Comparison of ENCODE assay signal across 17 mouse cellular contexts in genomic region chr7:97707809-97708208, GRCm38 (mm10). TPM values are rescaled to one million over a fixed set of nuclear protein-coding genes. Genes with fewer than 3 reads are reported as not detected.
DNase-seq lines count a peak whose midpoint lies in the region; ATAC-seq and TF ChIP-seq lines count a peak whose summit lies in the region.
"Had no signal": no experiment of that assay in that cellular context is flagged by ENCODE, and none has a peak within 500 bp of the region (broad histone marks: within the 10 kb centered on the region; RNA-seq: fewer than 3 reads in every experiment).

No protein-coding gene starts in this region.

- no peak overlapping the region for H3K27ac ChIP-seq in embryonic facial prominence, embryonic 14.5 days (replicated peaks; ENCODE audit: low read depth, low read length)
- H3K27ac ChIP-seq in embryonic facial prominence, embryonic 10.5 days (replicated peaks), result no peak overlapping the region
- H3K27ac ChIP-seq in layer of hippocampus, adult 2 months, result peak overlapping the region; percentile 85
- H3K27ac ChIP-seq in hindbrain, embryonic 12.5 days, result no peak overlapping the region
- no peak overlapping the region for H3K27ac ChIP-seq in forebrain, embryonic 12.5 days
- H3K27ac ChIP-seq: embryonic facial prominence, embryonic 12.5 days; heart, embryonic 13.5 days; hindbrain, embryonic 10.5 days; hindbrain, embryonic 14.5 days; hindbrain, postnatal 0 days had no signal

- ATAC-seq in embryonic facial prominence, embryonic 14.5 days (ENCODE audit: low read depth), result peak; percentile 15; the same call in 1 of the 2 replicates
- no peak for ATAC-seq in hindbrain, embryonic 12.5 days (ENCODE audit: low FRiP score)
- ATAC-seq in forebrain, embryonic 12.5 days (ENCODE audit: low FRiP score), result no peak
- ATAC-seq: forebrain, embryonic 16.5 days; hindbrain, postnatal 0 days; inflammation-experienced regulatory T-cells, adult 6 months; intestine, embryonic 16.5 days; Patski had no signal

- H3K9me3 ChIP-seq in embryonic facial prominence, embryonic 14.5 days (ENCODE audit: control insufficient read depth, low read length), result no peaks in the 10 kb centered on the region
- no peaks in the 10 kb centered on the region for H3K9me3 ChIP-seq in embryonic facial prominence, embryonic 10.5 days
- no peaks in the 10 kb centered on the region for H3K9me3 ChIP-seq in hindbrain, embryonic 12.5 days (replicated peaks)
- no peaks in the 10 kb centered on the region for H3K9me3 ChIP-seq in forebrain, embryonic 12.5 days
- H3K9me3 ChIP-seq: embryonic facial prominence, embryonic 12.5 days; heart, embryonic 13.5 days; hindbrain, embryonic 10.5 days had no signal

- H3ac ChIP-seq in myocyte (ENCODE audit: control insufficient read depth, insufficient read length), result no peak overlapping the region

- TF ChIP-seq POLR2A in myocyte (IDR thresholded peaks at IDR 0.05; ENCODE audit: insufficient read length, low read depth), result no peak

- 89% methylated on average over 5 of the region's 5 CpGs for WGBS in embryonic facial prominence, embryonic 14.5 days
- WGBS in embryonic facial prominence, embryonic 10.5 days, result 90% methylated on average over 5 of the region's 5 CpGs
- WGBS in hindbrain, embryonic 12.5 days, result 93% methylated on average over 5 of the region's 5 CpGs
- 88% methylated on average over 5 of the region's 5 CpGs for WGBS in forebrain, embryonic 12.5 days

- DNase-seq in embryonic facial prominence, embryonic 14.5 days (ENCODE audit: low spot score), result peak; percentile 22
- no peak for DNase-seq in embryonic facial prominence, embryonic 10.5 days (ENCODE audit: low spot score)
- no peak for DNase-seq in layer of hippocampus, adult 2 months (ENCODE audit: low spot score in 2 of 2)
- no peak for DNase-seq in layer of hippocampus, adult 8-10 months (ENCODE audit: low spot score in 2 of 2)
- DNase-seq: adrenal gland, postnatal 10 days had no signal

- no peak overlapping the region for H3K9ac ChIP-seq in embryonic facial prominence, embryonic 14.5 days (ENCODE audit: low read depth, low read length)
- no peak overlapping the region for H3K9ac ChIP-seq in hindbrain, embryonic 12.5 days
- no peak overlapping the region for H3K9ac ChIP-seq in forebrain, embryonic 12.5 days
- H3K9ac ChIP-seq: embryonic facial prominence, embryonic 12.5 days; heart, embryonic 13.5 days; hindbrain, embryonic 14.5 days had no signal

- no peak overlapping the region for H3K4me3 ChIP-seq in embryonic facial prominence, embryonic 14.5 days (ENCODE audit: low read depth, low read length)
- no peak overlapping the region for H3K4me3 ChIP-seq in embryonic facial prominence, embryonic 10.5 days
- no peak overlapping the region for H3K4me3 ChIP-seq in layer of hippocampus, adult 2 months
- H3K4me3 ChIP-seq in myocyte, result no peak overlapping the region
- H3K4me3 ChIP-seq in hindbrain, embryonic 12.5 days, result no peak overlapping the region
- no peak overlapping the region for H3K4me3 ChIP-seq in forebrain, embryonic 12.5 days (replicated peaks)
- H3K4me3 ChIP-seq: embryonic facial prominence, embryonic 12.5 days; heart, embryonic 13.5 days; hindbrain, embryonic 10.5 days had no signal

- H3K36me3 ChIP-seq in embryonic facial prominence, embryonic 14.5 days (ENCODE audit: control insufficient read depth, insufficient read depth, low read length), result peaks cover 18% of the 10 kb centered on the region
- H3K36me3 ChIP-seq in embryonic facial prominence, embryonic 10.5 days (replicated peaks), result peaks cover 58% of the 10 kb centered on the region
- peaks cover 13% of the 10 kb centered on the region for H3K36me3 ChIP-seq in myocyte (ENCODE audit: control insufficient read depth, insufficient read depth)
- peaks cover 15% of the 10 kb centered on the region for H3K36me3 ChIP-seq in hindbrain, embryonic 12.5 days
- peaks cover 21% of the 10 kb centered on the region for H3K36me3 ChIP-seq in forebrain, embryonic 12.5 days (replicated peaks)

- no peak overlapping the region for H3K4me2 ChIP-seq in embryonic facial prominence, embryonic 14.5 days (ENCODE audit: low read depth, low read length)
- peak overlapping the region; percentile 38 for H3K4me2 ChIP-seq in myocyte (ENCODE audit: low read depth)
- no peak overlapping the region for H3K4me2 ChIP-seq in hindbrain, embryonic 12.5 days (replicated peaks)
- no peak overlapping the region for H3K4me2 ChIP-seq in forebrain, embryonic 12.5 days
- H3K4me2 ChIP-seq: embryonic facial prominence, embryonic 12.5 days; heart, embryonic 13.5 days; hindbrain, embryonic 14.5 days had no signal

- H3K27me3 ChIP-seq in embryonic facial prominence, embryonic 14.5 days (replicated peaks; ENCODE audit: control insufficient read depth, insufficient read depth, low read length), result no peaks in the 10 kb centered on the region
- H3K27me3 ChIP-seq in embryonic facial prominence, embryonic 10.5 days (replicated peaks; ENCODE audit: low read depth, poor library complexity, severe bottlenecking), result no peaks in the 10 kb centered on the region
- H3K27me3 ChIP-seq in myocyte (ENCODE audit: control insufficient read depth, insufficient read depth, insufficient read length), result no peaks in the 10 kb centered on the region
- H3K27me3 ChIP-seq in hindbrain, embryonic 12.5 days, result no peaks in the 10 kb centered on the region
- no peaks in the 10 kb centered on the region for H3K27me3 ChIP-seq in forebrain, embryonic 12.5 days
- H3K27me3 ChIP-seq: embryonic facial prominence, embryonic 12.5 days; heart, embryonic 13.5 days; Patski had no signal

- TF ChIP-seq CTCF in layer of hippocampus, adult 2 months (conservative IDR thresholded peaks at IDR 0.05), result no peak

- no peaks in the 10 kb centered on the region for H3K4me1 ChIP-seq in embryonic facial prominence, embryonic 14.5 days (ENCODE audit: control insufficient read depth, insufficient read depth, low read length)
- no peaks in the 10 kb centered on the region for H3K4me1 ChIP-seq in embryonic facial prominence, embryonic 10.5 days
- H3K4me1 ChIP-seq in hindbrain, embryonic 12.5 days, result no peaks in the 10 kb centered on the region
- H3K4me1 ChIP-seq in forebrain, embryonic 12.5 days, result no peaks in the 10 kb centered on the region
- H3K4me1 ChIP-seq: embryonic facial prominence, embryonic 12.5 days; hindbrain, embryonic 10.5 days had no signal

- peaks cover 31% of the 10 kb centered on the region for H3K79me2 ChIP-seq in myocyte (ENCODE audit: control insufficient read depth, insufficient read depth)

TF ChIP-seq in myocyte, 11 proteins besides CTCF, POLR2A, EP300 and RAD21:
- no peak for TF ChIP-seq SRF (IDR thresholded peaks at IDR 0.05; ENCODE audit: control insufficient read depth, insufficient read length, low read depth)
- TF ChIP-seq E2F4 (IDR thresholded peaks at IDR 0.05; ENCODE audit: insufficient read depth), result no peak
- TF ChIP-seq TCF12 (IDR thresholded peaks at IDR 0.05; ENCODE audit: insufficient read depth, poor library complexity, severe bottlenecking), result no peak
- TF ChIP-seq USF1 (IDR thresholded peaks at IDR 0.05; ENCODE audit: low read depth), result no peak
- TF ChIP-seq MYOG (IDR thresholded peaks at IDR 0.05; ENCODE audit: control insufficient read depth in 1 of 3, insufficient read depth in 1 of 3, insufficient read length in 2 of 3, low read depth in 2 of 3), result no peak
- no peak for TF ChIP-seq CEBPB (IDR thresholded peaks at IDR 0.05; ENCODE audit: insufficient read depth, poor library complexity, severe bottlenecking)
- no peak for TF ChIP-seq MYOD1 (IDR thresholded peaks at IDR 0.05; ENCODE audit: control insufficient read depth in 1 of 3, insufficient read length in 2 of 3, low read depth in 2 of 3)
- TF ChIP-seq POLR2AphosphoS2 (IDR thresholded peaks at IDR 0.05; ENCODE audit: insufficient read length, low read depth), result no peak

RNA-seq across cellular contexts. Expression of gene Clns1a, which starts 11.4 kb away (rescaled TPM):
- 162 and 182 TPM in 2 replicates for polyA plus RNA-seq in embryonic facial prominence, embryonic 14.5 days (2014; fragmentation: Nextera tagmentation; extraction: Ambion mirVana)
- 296 and 321 TPM in 2 replicates for polyA plus RNA-seq in embryonic facial prominence, embryonic 10.5 days (2016; fragmentation: Nextera tagmentation; extraction: Ambion mirVana)
- total RNA-seq in layer of hippocampus, adult 2 months (2021), result 10 to 100 TPM; 91.0 to 94.3 TPM
- 10 to 100 TPM; 80.7 to 94.0 (median 88.3) TPM for total RNA-seq in layer of hippocampus, adult 8-10 months (2022)
- polyA plus RNA-seq in myocyte (2012; fragmentation: generic; extraction: Trizol), result 56.3 TPM
- polyA plus RNA-seq in hindbrain, embryonic 12.5 days (2016; fragmentation: Nextera tagmentation; extraction: Ambion mirVana), result 197 TPM in 2 replicates
- polyA plus RNA-seq in forebrain, embryonic 12.5 days (2016; fragmentation: Nextera tagmentation; extraction: Ambion mirVana), result 216 and 226 TPM in 2 replicates

RNA-seq across cellular contexts. Expression of gene Aqp11, which starts 30.3 kb away (rescaled TPM):
- 4.4 and 4.7 TPM in 2 replicates for polyA plus RNA-seq in embryonic facial prominence, embryonic 14.5 days (2014; fragmentation: Nextera tagmentation; extraction: Ambion mirVana)
- 3.2 and 4.0 TPM in 2 replicates for polyA plus RNA-seq in embryonic facial prominence, embryonic 10.5 days (2016; fragmentation: Nextera tagmentation; extraction: Ambion mirVana)
- 10 to 100 TPM; 37.7 to 38.9 TPM for total RNA-seq in layer of hippocampus, adult 2 months (2021)
- 10 to 100 TPM; 31.3 to 38.5 (median 34.4) TPM for total RNA-seq in layer of hippocampus, adult 8-10 months (2022)
- 0.56 TPM for polyA plus RNA-seq in myocyte (2012; fragmentation: generic; extraction: Trizol)
- 6.2 TPM in 2 replicates for polyA plus RNA-seq in hindbrain, embryonic 12.5 days (2016; fragmentation: Nextera tagmentation; extraction: Ambion mirVana)
- polyA plus RNA-seq in forebrain, embryonic 12.5 days (2016; fragmentation: Nextera tagmentation; extraction: Ambion mirVana), result 3.9 and 5.6 TPM in 2 replicates
